Mouse (Mus musculus): ENCODE results near the gene Clasrp. TPM values are rescaled to one million over a fixed set of nuclear protein-coding genes. Genes with fewer than 3 reads are reported as not detected.

Gene Clasrp
- polyA plus RNA-seq, 1 experiment, result 56.3 TPM

- no peak for DNase-seq (ENCODE audit: low read depth)
Measured at GRCm38 (mm10) chr7:19532240-19532639, 72.0 kb downstream of the Clasrp start.

- no peak for DNase-seq (ENCODE audit: low read depth)
Measured at GRCm38 (mm10) chr7:19531077-19531476, 73.2 kb downstream of the Clasrp start.

Other genes with a start within 250 kb of the Clasrp start
- gene Cd3eap, start 245.0 kb downstream of the Clasrp start, polyA plus RNA-seq (2012; rRNA removed), result 4.5 and 5.3 TPM in 2 replicates
- 13.3 and 14.8 TPM in 2 replicates for gene Ppp1r13l, start 244.7 kb downstream of the Clasrp start, polyA plus RNA-seq (2012; rRNA removed)
- gene Ercc2, start 222.5 kb downstream of the Clasrp start, polyA plus RNA-seq (2012; rRNA removed), result 32.0 and 47.0 TPM in 2 replicates
- gene Klc3, start 200.4 kb downstream of the Clasrp start, polyA plus RNA-seq (2012; rRNA removed), result 20.9 and 27.8 TPM in 2 replicates
- 37.3 and 62.7 TPM in 2 replicates for gene Ckm, start 199.7 kb downstream of the Clasrp start, polyA plus RNA-seq (2012; rRNA removed)
- gene Mark4, start 145.7 kb downstream of the Clasrp start, polyA plus RNA-seq (2012; rRNA removed), result 12.1 and 12.3 TPM in 2 replicates
- gene Exoc3l2, start 141.2 kb downstream of the Clasrp start, polyA plus RNA-seq (2012; rRNA removed), result 5.1 and 5.3 TPM in 2 replicates
- 10.9 TPM in 2 replicates for gene Bloc1s3, start 96.1 kb downstream of the Clasrp start, polyA plus RNA-seq (2012; rRNA removed)
- gene Trappc6a, start 96.1 kb downstream of the Clasrp start, polyA plus RNA-seq (2012; rRNA removed), result 114 and 128 TPM in 2 replicates
- gene Nkpd1, start 86.6 kb downstream of the Clasrp start, polyA plus RNA-seq (2012; rRNA removed), result 0.35 and 0.56 TPM in 2 replicates
- gene Ppp1r37, start 41.4 kb downstream of the Clasrp start, polyA plus RNA-seq (2012; rRNA removed), result 104 and 109 TPM in 2 replicates
- gene Zfp296, start 27.2 kb downstream of the Clasrp start, polyA plus RNA-seq (2012; rRNA removed), result 2.0 and 2.7 TPM in 2 replicates
- 70.7 and 100 TPM in 2 replicates for gene Gemin7, start 26.9 kb downstream of the Clasrp start, polyA plus RNA-seq (2012; rRNA removed)
- gene Relb, start 25.0 kb upstream of the Clasrp start, polyA plus RNA-seq (2012; rRNA removed), result 21.9 and 23.9 TPM in 2 replicates
- gene Clptm1, start 60.5 kb upstream of the Clasrp start, polyA plus RNA-seq (2012; rRNA removed), result 152 and 174 TPM in 2 replicates
- gene Apoc2, start 73.5 kb upstream of the Clasrp start, polyA plus RNA-seq (2012; rRNA removed), result 2.1 and 4.1 TPM in 2 replicates
- not detected in 2 replicates for gene Gm44805, start 76.9 kb upstream of the Clasrp start, polyA plus RNA-seq (2012; rRNA removed)
- 8.7 and 13.2 TPM in 2 replicates for gene Apoc4, start 77.0 kb upstream of the Clasrp start, polyA plus RNA-seq (2012; rRNA removed)
- 90.2 and 97.7 TPM in 2 replicates for gene Apoc1, start 88.2 kb upstream of the Clasrp start, polyA plus RNA-seq (2012; rRNA removed)
- gene Apoe, start 94.7 kb upstream of the Clasrp start, polyA plus RNA-seq (2012; rRNA removed), result 3,227 and 3,747 TPM in 2 replicates
- 71.5 and 78.9 TPM in 2 replicates for gene Tomm40, start 111.0 kb upstream of the Clasrp start, polyA plus RNA-seq (2012; rRNA removed)
- gene Nectin2, start 146.0 kb upstream of the Clasrp start, polyA plus RNA-seq (2012; rRNA removed), result 47.6 and 48.5 TPM in 2 replicates
- 133 and 134 TPM in 2 replicates for gene Bcam, start 166.5 kb upstream of the Clasrp start, polyA plus RNA-seq (2012; rRNA removed)
- 21.4 and 22.9 TPM in 2 replicates for gene Cblc, start 192.3 kb upstream of the Clasrp start, polyA plus RNA-seq (2012; rRNA removed)
- 10.5 and 11.8 TPM in 2 replicates for gene Bcl3, start 218.3 kb upstream of the Clasrp start, polyA plus RNA-seq (2012; rRNA removed)
- gene Gm19345, start 247.5 kb upstream of the Clasrp start, polyA plus RNA-seq (2012; rRNA removed), result 0.11 TPM in 1 of 2 replicates, not detected in the other